Mouse (Mus musculus) heart, adult 2 months (tissue): ENCODE data around the gene Hltf.

ENCODE experiments used
- CTCF ChIP-seq: fragments of 200-600 bp; IDR thresholded peaks from 2 replicates; pipeline ENCODE4 v1.8.1; 2022; ENCODE audit warnings: antibody characterized with exemption, mild to moderate bottlenecking, moderate library complexity
- EP300 ChIP-seq: fragments of 200-500 bp; IDR thresholded peaks from 2 replicates; pipeline ENCODE4 v1.6.1; 2011; ENCODE audit warnings: low read depth, low read length, control low read depth; ENCODE audit not compliant: insufficient read depth

DNA sequence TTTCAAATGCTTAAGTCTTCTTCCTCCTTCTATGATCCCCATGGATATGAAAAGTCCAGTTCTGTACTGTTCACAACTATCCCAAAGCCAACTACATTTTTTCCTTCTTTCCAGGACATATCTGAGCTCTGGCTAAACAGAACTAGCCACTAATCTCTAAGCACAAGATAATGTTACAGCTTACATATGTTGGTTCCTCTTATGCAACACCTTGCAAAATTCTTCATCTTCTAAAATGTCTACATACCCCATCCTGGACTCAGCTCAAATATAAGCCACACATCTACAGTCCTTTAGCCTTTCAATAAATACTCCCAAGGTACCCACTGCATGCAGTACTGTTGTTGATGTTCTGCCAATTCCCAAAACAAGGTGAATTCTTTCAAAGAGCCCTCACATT lies 31.1 kb upstream of the Hltf start:
- no peak for TF ChIP-seq CTCF
- TF ChIP-seq EP300 = no peak
